Mouse (Mus musculus) liver, embryonic 14 days (tissue): ENCODE results near the gene Kcnj11. TPM values are rescaled to one million over a fixed set of nuclear protein-coding genes. Genes with fewer than 3 reads are reported as not detected.

Experiments
- polyA plus RNA-seq: library from polyadenylated mRNA; depleted of rRNA; stranded (reverse); fragments of >200 nt; gene quantifications from 2 replicates; pipeline ENCODE4 v1.2.3, GENCODE M21; 2012; rRNA removed

Kcnj11 gene
- polyA plus RNA-seq: 0.02 and 0.10 TPM in 2 replicates

GRCm38 (mm10) chr7:46100563-46100962 lies at the start of gene Kcnj11:
Gene Kcnj11 (minus strand): TSS chr7:46100764.

Other genes with a start within 250 kb of the Kcnj11 start
- gene Kdelr1, start 228.0 kb downstream of the Kcnj11 start, polyA plus RNA-seq: 52.6 and 59.3 TPM in 2 replicates
- gene Grin2d, start 222.4 kb downstream of the Kcnj11 start, polyA plus RNA-seq: 0.09 TPM in 2 replicates
- gene Syngr4, start 204.1 kb downstream of the Kcnj11 start, polyA plus RNA-seq: 0.64 and 0.83 TPM in 2 replicates
- 7.8 and 8.8 TPM in 2 replicates for gene Tmem143, start 203.8 kb downstream of the Kcnj11 start, polyA plus RNA-seq
- gene Emp3, start 179.4 kb downstream of the Kcnj11 start, polyA plus RNA-seq: 22.4 and 25.3 TPM in 2 replicates
- 1.0 and 1.1 TPM in 2 replicates for gene Ccdc114, start 176.7 kb downstream of the Kcnj11 start, polyA plus RNA-seq
- gene Abcc6, start 70.5 kb downstream of the Kcnj11 start, polyA plus RNA-seq: 9.6 and 12.4 TPM in 2 replicates
- 17.1 and 18.2 TPM in 2 replicates for gene Nomo1, start 67.1 kb downstream of the Kcnj11 start, polyA plus RNA-seq
- gene Abcc8, start 79.3 kb upstream of the Kcnj11 start, polyA plus RNA-seq: 0.07 and 0.09 TPM in 2 replicates
- gene Ush1c, start 137.7 kb upstream of the Kcnj11 start, polyA plus RNA-seq: 0.03 TPM in 1 of 2 replicates, not detected in the other
- under 0.01 and 0.02 TPM in 2 replicates for gene Otog, start 140.2 kb upstream of the Kcnj11 start, polyA plus RNA-seq